Mouse (Mus musculus): ENCODE data around the gene Glb1l.

DNA sequence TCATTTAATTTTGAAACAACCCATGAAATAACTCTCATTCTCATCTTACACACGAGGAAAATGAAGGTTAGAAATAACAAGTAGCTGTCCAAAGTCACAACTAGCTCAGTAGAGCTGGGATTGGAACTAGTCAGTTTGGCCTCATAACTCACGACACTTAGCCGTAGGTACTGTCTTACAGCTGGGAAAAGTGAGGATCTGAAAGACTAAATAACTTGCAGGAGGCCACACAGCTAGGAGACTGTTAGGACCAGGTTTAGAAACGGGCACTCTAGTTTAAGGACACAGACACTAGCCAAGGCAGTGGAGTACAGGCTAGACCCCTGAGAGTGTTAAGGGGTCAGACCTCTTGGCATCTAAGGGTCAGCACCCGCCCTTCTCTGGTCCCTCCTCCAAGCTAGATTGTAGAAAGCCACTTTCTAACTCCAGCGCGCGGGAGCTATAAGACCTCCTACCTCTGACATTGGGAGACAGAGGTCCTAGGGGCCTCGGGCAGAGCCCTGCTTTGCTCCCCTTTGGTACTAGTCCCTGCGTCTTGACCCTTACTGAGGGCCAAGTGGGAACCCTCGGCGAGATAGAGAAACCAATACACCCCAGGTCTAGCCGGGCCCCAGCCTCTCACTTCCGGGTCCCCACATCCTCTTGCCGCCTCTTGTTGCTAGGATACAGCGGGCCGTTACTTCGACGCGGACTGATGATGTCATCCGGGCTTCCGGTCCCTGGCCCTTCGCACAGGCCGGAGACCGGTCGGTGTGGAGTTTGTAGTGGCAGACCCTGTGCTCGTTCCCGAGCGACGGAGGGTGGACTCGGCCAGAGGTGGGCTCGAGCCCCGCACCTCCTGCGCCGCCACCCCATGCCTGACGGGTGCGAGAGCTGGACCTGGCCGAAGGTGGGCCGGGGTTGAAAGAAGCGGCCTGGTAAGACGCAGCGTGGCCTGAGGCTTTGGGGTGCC is at the start of gene Glb1l, which contains the start of gene Stk16:
- TF ChIP-seq E2F4 (IDR thresholded peaks at IDR 0.05; ENCODE audit: insufficient read depth) (no peak), POLR2A (IDR thresholded peaks at IDR 0.05; ENCODE audit: insufficient read length, low read depth) (peak; percentile 88), MYOG (IDR thresholded peaks at IDR 0.05; ENCODE audit: control insufficient read depth in 1 of 3, insufficient read depth in 1 of 3, insufficient read length in 2 of 3, low read depth in 2 of 3) (no peak), CEBPB (IDR thresholded peaks at IDR 0.05; ENCODE audit: insufficient read depth, poor library complexity, severe bottlenecking) (no peak), TCF12 (IDR thresholded peaks at IDR 0.05; ENCODE audit: insufficient read depth, poor library complexity, severe bottlenecking) (no peak), USF1 (IDR thresholded peaks at IDR 0.05; ENCODE audit: low read depth) (no peak)
